Mouse (Mus musculus) adrenal gland, postnatal 36 days (tissue): ENCODE data around the gene Coq2. TPM values are rescaled to one million over a fixed set of nuclear protein-coding genes. Genes with fewer than 3 reads are reported as not detected.

Experiments used
- DNase-seq, 2 experiments: peaks; one replicate each; pipeline ENCODE4 v3.0.0; 2021; ENCODE audit warnings: mixed read lengths in 1 of 2
- total RNA-seq, 2 experiments: library from RNA; stranded (reverse); gene quantifications; 2 replicates each; pipeline ENCODE4 v1.2.3; 2021

Gene Coq2
- total RNA-seq, 2 experiments from 2014 or later: 68.4 to 72.6 TPM

- DNase-seq: no peak
Measured at GRCm38 (mm10) chr5:100621876-100622508, 52.9 kb downstream of the Coq2 start.

DNA sequence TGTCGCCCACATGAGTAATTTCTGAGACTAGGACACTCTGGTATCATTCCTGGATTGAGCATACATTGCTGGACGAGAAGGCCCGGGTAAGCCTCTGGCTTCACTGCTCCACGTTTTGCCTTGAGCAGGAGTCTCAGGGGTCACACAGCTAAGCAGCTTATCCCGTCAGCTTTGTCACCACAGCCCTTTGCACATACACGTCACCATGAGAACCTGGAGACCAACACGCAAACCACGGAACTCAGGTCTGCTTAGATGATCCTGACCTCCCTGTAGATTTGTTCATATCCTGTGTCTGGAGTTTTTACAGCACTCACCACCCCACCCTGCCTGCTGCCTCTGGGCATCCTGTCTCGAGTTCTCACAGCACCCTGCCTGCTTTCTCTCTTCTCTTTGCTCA lies 54.0 kb downstream of the Coq2 start:
- DNase-seq: no peak

GRCm38 (mm10) chr5:100619586-100620275 lies 55.2 kb downstream of the Coq2 start:
- no peak for DNase-seq

GRCm38 (mm10) chr5:100613896-100614768 lies 60.8 kb downstream of the Coq2 start:
- DNase-seq: no peak

- no peak for DNase-seq
Measured at GRCm38 (mm10) chr5:100607868-100608267, 67.1 kb downstream of the Coq2 start.

- no peak for DNase-seq
Measured at GRCm38 (mm10) chr5:100607090-100607762, 67.7 kb downstream of the Coq2 start.

- DNase-seq: peak in 1 of 2 experiments; percentile 48
Measured at GRCm38 (mm10) chr5:100605828-100606229, 69.1 kb downstream of the Coq2 start.

Other genes starting within 250 kb of the Coq2 start
- gene Lin54, start 174.5 kb downstream of the Coq2 start, total RNA-seq: 10 to 100 TPM; 11.9 to 13.8 TPM
- gene Cops4, start 156.8 kb downstream of the Coq2 start, total RNA-seq: 10 to 100 TPM; 74.5 to 77.7 TPM
- gene Plac8, start 102.9 kb downstream of the Coq2 start, total RNA-seq: 10 to 100 TPM in 1 of 2 experiments, 1 to 10 TPM in 1; 7.7 to 15.9 TPM
- gene Hpse, start 44.6 kb upstream of the Coq2 start, total RNA-seq: 1 to 10 TPM; 1.1 TPM
- gene Helq, start 123.5 kb upstream of the Coq2 start, total RNA-seq: 1 to 10 TPM; 6.1 to 7.5 TPM
- gene Mrps18c, start 123.5 kb upstream of the Coq2 start, total RNA-seq: 100 to 1,000 TPM in 1 of 2 experiments, 10 to 100 TPM in 1; 84.3 to 105 TPM
- 10 to 100 TPM; 11.5 to 12.7 TPM for gene Abraxas1, start 145.8 kb upstream of the Coq2 start, total RNA-seq
- gene Gpat3, start 170.6 kb upstream of the Coq2 start, total RNA-seq: 10 to 100 TPM; 14.7 to 15.1 TPM